Mouse (Mus musculus): ENCODE results near the gene Tmem192.

Tmem192 gene

DNA sequence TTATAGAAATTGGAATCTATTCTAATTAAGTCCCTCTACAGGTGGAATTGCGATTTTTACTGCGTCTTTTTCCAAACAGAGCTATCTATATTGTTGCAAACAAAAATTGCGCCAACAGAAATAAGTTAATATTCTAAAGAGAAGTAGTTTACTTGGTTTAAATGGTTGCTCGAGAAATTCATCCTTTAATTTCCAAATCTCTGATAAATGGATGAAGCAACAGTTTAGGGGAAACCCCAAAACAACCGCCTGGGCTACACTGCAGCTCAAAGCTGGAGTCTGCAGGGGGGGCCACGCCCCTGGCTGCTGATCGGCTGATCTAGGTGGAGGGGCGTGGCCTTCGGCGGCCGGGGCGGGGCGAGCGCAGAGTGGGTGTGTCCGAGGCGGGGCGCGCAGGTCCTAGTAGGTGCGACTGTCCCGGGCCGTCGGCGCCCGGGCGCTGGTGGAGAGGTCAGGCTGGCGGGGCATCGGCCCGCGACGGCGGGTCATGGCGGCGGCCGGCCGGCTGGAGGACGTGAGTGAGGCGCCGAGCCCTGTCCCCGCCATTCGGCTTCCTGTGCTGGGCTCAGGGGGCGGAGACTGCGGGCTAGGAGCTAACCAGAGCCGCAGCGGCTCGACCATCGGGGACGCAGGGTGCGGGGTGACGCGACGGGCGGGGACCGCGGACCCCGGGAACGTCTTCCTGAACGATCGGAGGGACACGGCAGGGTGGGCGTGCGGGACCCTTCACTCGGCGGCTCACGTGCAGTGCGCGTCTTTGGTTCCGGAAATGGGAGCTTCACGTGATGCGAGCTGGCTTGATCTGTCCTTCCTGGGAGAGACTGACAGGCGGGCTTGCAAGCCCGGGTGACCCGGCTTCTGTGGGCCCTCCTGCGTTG, at the start of gene Tmem192:
Gene Tmem192 (plus strand): TSS at position 366 of the 878 bp plus-strand sequence.
- peak; percentile 97 to 99 for DNase-seq

DNA sequence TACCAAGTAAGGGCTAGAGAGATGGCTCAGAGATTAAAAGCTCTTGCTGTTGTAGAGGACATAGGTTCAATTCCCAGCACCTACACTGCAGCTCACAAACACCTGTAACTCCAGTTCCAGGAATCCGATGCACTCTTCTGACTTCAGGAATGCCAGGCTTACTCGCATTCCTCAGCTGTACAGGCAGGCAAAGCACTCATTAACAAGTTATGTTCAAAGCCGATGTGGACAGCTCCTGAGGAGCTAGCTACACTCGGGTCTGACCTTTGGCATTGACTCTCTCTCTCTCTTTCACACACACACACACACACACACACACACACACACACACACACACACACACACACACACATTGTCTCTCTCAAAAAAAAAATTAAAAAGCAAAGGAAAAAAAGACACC, 48.3 kb upstream of the Tmem192 start:
- no peak for DNase-seq

DNA sequence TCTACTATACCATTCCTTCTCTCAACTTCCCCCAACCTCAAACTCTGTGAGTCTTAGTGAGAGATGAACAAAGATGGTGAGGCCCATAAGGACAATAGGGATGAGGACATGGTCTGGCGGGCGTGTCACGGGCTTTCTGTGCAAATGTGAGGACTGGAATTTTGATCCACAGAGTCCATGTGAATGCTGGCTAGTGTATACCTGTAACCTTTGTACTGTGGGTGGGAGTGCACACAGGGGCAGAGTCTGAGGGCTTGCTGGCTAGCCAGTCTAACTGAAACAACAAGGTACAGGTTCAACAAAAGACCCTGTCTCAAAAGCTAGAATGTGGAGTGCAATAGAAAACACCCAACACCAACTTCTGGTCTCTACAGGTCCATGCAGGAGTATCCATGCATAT, 46.3 kb upstream of the Tmem192 start:
- DNase-seq = no peak

DNA sequence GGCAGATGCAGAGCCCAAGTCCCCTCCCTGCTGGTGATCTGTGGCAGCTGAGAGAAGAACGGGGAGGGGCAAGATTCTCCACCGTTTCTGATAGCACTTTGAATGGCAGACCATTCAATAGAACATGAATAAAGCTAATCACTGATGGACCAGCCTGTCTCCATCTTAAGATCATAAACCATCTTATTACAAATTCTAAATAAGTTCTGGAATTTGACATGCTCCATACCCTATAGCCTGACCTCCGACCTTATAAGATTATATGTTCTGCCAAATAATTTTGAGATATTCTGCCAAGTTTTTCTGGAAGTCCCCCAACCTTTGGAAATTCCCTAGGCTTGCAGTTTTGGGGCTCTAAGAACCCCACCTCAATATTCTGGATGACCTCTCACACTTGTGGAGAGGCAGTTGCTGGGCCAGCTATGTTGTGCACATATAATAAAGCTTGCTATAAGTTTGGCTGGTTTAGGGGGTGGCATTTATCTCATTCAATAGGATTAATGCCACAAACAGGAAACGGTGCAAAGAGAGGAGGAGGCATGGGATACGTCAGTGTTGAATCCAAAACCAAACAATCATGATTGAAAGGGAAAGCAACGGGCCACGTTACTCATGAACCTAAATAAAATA, 45.3 kb upstream of the Tmem192 start:
- no peak for DNase-seq

DNA sequence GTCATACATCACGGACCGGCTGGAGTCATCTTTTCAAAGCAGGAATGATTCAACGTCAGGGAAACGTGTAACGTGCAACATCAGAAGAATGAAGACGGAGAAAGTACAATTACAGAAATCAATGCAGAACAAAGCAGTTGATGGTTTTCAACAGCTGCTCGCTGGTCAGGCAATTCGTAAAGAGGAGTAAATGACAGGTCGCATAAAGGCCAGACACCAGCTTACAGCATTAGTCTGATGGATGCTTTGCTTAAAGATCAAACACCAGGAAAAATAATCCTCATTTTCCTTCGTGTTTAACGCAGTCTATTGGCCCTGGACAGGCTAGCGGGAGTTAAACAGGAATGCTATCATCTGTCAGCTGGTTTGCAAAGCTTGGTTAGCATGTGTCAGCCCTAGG, 44.8 kb upstream of the Tmem192 start:
- DNase-seq = no peak

DNA sequence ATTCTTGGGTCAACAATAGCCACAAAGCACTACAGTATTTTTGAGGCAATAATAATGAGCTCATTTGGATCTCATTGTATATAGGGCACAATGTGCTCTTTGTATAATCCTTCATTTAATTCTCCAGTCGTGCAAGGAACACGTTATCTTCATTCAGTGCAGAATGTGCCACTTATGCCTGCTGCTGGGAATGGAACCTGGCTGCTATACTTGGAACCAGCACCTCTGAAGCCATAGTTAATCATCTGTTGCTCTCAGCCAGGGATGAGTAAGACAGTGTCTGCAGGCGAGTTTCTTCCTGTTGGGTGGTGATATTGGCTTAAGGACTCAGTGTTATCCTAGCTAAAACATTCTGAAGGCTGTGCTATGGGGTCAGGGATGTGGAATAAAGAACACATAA, 43.2 kb upstream of the Tmem192 start:
- DNase-seq = no peak

DNA sequence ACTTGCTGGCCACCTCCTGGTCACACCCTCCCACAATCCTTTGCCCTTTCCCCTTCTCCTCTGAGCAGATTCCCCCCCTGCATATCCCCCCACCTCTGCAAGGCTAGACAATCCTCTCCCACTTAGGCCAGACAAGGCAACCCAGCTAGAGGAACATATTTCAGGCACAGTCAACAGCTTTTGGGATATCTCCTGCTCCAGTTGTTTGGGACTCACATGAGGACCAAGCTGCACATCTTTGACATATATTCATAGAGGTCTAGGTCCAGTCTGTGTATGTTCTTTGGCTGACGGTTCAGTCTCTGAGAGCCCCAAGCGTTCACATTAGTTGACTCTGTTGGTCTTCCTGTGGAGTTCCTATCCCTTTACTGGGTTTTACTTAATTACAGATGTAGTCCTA, 37.0 kb upstream of the Tmem192 start:
- no peak for DNase-seq

DNA sequence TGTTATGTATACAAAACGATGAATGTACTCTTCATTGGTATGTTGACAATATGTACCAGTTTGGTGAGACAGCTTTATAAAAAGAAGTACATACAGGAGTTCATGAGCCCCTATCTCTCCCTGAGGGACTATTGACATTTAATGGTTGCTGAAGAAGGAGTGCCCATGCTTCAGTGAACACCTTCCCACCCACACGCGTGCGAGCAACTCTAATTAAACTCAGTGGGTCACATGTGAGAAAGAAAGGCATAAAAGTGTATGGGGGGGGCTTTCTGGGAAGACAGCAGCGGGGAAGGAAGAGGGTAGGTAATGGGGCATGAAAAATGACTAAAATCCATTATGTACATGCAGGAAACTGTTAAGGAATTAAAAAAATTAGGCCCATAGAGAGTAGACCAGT, 30.2 kb upstream of the Tmem192 start:
- no peak for DNase-seq

DNA sequence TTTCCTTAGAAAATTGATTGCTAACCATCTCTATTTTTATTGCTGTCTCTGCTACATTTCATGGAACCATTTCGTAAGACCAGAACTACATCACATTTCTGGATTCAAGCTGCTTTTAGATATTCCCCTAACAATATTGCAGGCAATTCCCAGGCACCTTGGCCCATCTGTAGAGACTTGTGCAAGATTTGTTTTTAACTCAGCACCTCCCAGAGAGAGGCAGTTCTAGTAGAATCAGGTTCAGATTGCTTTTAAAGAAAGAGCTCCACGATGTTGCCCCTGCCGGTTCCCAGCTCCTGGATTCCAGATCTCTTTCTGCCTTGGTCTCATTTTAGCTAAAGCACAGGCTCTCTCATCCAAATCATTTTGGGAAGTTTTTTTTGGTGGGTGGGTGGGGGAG, 23.7 kb upstream of the Tmem192 start:
- DNase-seq = no peak

DNA sequence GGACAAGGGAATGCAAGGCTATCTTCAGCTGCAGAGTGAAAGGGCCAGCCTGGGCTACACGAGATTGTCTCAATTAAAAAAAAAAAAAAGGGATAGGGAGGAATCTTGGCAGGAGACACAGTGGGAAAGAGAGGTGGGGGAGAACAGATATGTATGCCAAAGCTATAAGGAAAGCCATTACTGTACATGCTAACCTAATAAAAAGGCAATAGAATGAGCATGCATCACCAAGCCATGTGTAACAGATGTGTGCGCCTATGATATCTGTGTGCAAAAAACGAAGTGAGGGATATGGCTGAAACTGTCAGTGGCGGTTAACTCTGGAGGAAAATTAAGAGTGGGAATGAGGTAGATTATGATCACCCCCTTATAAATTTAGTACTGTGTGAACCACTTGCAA, 21.2 kb upstream of the Tmem192 start:
- no peak for DNase-seq

DNA sequence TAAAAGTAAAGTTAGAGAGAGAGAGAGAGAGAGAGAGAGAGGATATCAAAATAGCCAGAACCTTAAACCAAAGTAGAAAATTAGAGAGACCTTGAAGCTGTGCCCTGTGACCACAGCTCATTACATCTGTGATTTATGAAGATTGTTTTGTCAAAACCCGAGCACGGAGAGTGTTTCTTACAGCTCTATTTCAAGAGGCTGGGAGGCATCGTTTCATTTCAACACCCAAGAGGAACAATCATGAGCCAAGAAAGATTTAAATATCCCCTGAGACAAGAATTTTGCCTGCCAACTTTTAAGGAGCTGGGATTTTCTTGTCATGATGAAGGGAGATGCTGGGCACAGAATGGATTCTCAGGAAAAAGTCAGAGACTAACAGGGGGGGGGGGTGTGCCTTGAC, 20.6 kb upstream of the Tmem192 start:
- DNase-seq = no peak

DNA sequence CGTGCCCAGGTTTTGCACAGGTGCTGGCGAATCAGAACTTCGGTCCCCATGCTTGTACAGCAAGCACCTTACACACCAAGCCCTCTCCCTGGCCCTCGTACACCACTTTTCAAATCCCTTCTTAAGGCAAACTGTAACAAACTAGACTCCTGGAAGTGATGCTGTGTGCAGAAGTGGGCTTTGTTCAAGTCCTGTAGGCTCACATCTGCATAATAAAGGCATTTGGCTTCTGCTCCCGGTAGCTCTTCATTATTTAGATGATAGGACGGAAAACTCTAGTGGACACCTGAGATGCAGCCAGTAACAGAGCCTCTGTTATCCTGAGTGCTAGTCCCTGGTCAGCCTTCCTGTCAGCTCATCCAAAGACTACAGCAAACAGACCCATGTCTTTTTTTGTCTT, 18.0 kb upstream of the Tmem192 start:
- no peak for DNase-seq

DNA sequence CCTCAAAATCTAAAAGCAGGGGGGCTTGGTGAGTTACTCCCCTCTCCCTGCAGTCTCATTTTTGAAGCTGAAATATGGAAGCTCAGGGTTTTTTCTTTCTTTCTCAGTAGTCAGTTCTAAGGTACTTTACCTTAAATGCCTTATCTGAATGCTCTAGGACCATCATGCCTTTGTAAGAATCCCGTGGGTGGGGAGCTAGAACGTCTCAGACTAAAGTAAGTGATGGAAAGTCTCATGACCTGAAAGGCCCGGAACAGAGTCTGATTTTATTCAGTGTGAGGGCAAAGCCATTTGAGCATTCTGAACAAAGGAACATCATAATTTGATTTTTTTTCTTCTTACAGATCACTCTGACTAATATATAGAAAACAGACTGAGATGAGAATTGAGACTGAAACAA, 12.0 kb upstream of the Tmem192 start:
- no peak for DNase-seq

DNA sequence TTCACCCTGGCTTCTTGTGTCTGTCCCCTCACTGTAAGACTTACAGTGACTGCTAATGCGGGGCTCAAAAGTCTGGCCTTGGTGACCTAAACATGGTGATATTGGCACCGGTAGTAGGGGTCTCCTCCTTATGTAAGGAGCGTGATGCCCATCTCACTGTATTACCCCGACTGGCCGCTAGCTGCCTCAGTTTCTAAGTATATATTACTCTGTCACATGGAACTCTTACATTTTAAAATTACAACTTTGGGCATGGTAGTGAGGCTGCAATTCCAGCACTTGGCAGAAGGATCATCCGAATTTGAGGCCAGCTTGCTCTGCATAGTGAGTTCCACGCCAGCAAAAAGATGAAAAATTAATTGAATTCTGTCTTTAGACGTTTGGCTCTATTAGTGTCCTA, 6.0 kb upstream of the Tmem192 start:
- no peak for DNase-seq

DNA sequence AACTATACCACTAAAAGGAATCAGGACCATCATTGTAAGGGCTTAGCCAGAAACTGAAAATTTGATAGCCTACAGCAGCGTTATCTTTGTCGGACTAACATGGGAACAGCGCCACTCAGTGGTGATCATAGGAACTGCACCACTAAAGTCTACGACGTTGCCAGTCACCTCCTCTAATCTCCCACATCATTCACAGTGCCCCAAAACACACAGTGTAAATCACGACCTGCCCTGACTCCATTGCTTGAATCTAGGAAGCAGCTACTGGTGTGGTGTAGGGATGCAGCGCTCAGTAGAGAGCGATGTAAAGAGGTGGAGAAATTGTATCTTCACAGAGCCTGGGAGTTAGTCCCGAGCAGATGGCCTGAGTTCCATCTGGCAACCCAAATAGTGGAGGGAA, 5.5 kb upstream of the Tmem192 start:
- peak; percentile 48 to 74 for DNase-seq

DNA sequence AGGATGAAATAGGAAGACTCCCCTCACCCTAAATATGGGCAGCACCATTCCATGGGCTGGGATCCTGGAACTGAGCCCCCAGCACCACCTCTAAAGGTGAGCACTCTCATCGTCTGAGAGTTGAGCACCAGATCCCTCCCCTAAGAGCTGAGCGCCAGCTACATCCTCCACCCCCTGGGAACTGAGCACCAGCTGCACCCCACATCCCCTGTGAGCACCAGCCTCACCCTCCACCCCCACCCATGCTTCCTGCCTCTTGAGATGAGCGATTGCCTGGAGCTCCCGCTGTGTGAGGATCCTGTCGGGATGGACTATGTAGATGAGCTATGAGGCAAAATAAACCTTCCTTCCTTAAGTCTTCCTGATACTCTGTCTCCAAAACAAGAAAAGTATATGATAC, 4.0 kb upstream of the Tmem192 start:
- no peak for DNase-seq

DNA sequence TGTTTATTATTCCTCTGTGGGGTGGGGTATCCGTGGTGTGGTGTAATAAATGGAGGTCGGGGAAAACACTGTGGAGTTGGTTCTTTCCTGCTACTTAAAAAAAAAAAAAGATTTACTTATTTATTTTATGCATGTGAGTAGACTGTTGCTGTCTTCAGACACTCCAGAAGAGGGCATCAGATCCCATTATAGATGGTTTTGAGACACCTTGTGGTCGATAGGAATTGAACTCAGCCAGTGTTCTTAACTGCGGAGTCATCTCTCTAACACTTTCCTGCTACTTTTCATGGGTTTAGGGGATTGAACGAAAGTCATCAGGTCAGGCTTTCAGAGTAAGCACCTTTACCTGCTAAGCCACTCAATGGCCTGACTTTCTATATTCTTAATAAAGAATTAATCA, 2.2 kb upstream of the Tmem192 start:
- no peak for DNase-seq

DNA sequence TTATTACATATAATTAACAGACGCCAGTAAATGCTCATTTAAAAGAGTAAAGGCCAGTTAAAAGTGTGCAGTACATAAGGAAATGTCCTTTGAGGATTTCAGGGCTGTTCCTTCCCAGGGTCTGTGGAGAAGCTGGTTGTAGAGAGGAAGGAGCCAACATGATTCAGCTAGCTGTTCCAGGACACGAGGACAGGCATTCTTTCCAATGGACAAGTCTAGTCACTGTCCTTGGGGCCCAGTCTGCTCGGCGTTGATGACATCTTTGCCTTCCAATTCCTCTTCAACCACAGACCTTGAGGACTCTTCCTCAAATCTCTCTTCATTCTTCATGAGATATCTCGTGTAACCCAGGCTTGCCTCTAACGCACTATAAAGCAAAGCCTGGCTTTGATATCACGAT, 1.4 kb upstream of the Tmem192 start:
- no peak for DNase-seq

DNA sequence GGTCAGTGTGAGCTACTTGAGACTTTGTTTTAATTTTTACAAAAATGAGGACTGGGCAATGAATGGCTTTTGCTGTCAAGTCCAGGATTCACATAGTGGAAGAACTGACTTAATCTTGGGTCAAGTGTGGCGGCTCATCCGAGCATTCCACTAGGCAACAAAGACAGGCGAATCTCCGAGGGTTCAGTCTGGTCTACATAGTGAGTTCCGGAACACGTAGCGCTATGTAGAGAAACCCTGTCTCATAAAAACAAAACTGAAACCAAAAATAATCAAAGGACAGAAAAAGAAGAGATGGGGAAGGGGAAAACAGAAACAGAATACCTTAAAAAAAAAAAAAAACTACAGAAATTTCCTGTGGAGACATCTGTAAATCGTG, 555 bp upstream of the Tmem192 start:
- peak in 1 of 2 experiments; percentile 26 for DNase-seq

DNA sequence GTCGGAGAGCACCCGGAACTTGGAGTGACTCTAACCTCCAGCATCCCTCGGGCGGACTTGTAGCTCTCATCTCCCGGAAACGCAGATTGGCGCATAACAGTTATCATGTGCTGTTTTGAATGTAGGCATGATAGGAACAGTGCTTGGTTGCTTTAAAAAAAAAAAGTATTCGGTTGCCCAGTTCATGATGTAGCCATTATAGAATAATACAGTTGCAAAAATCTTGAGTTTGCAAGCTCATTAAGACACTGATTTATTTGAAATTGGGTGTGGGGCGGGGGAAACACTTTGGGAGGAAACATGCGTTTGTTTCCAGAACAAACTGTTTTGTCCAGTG, 681 bp downstream of the Tmem192 start:
- DNase-seq = no peak

DNA sequence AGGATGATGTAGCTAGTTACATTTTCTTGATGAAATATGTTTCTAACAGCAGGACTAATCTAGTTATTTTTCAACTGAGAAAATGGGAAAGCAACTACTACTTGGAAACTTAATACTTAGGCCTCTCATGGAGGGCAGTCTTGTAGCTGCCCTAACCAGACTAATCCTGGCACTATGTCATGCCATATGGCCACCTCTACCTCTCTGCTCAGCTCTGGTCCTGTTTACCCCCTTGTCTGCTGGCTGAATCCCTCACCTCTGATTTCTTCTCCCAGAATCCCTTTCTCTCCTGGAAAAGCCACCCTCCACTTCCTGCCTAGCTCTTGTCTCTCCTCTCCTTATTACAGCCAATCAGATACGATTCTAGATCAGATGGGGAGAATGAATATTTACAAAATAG, 1.4 kb downstream of the Tmem192 start:
- no peak for DNase-seq

DNA sequence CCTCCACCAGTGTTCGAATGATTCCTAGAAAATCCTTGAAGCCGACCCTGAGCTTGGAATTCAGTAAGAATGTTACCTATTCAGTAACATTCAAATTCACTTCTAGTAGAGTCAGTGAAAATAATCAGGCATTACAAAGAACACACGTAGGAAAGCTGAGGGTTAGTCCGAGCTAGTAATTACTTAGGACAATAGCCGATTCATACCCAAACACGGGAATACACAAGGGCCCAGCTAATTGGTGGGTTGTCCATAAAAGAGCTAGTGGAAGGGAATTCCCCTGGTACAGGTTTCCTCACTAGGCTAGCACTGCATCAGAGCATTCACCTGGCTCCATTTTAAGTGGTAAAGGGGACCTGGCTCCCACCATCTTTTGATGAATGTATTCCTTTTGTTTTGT, 5.1 kb downstream of the Tmem192 start:
- no peak for DNase-seq

DNA sequence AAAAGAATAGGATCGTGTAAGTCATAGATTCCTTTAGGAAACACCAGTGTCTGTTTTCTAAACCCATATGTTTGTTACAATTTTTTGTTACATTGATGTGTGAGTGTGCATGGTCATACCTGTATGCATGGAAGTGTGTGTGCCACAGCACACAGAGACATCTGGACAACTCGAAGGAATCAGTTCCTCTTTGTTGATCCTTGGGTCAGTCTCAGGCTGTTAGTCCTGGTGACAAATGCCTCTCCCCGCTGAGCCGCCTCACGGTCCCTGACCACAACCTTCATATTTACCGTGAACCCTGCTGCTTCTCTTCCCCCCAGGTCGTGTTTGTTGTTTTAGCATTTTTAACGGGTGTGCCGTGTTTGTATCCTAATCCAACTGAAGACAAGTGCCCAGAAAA, 12.0 kb downstream of the Tmem192 start:
- DNase-seq = no peak

DNA sequence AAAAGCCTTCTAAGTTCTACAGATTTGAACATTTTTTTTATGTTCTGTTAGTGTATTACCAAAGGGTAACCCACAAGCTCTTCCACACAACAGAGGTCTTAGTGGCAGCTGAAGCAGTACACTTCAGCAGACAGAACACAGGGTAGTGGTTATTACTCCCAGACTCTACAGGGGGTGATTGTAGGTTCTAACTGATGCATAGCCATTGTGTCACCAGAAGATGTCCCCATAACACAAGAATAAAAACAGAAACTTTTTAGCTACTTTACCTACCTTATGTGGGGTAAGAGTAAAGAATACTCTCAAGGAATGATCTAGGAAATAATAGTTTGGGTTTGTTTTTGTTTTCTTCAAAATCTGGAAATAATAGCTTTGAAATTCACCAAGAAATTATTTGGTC, 15.9 kb downstream of the Tmem192 start:
- no peak for DNase-seq
